Mouse (Mus musculus): Measurements from ENCODE around the gene Slc4a11.

The Slc4a11 gene

DNA sequence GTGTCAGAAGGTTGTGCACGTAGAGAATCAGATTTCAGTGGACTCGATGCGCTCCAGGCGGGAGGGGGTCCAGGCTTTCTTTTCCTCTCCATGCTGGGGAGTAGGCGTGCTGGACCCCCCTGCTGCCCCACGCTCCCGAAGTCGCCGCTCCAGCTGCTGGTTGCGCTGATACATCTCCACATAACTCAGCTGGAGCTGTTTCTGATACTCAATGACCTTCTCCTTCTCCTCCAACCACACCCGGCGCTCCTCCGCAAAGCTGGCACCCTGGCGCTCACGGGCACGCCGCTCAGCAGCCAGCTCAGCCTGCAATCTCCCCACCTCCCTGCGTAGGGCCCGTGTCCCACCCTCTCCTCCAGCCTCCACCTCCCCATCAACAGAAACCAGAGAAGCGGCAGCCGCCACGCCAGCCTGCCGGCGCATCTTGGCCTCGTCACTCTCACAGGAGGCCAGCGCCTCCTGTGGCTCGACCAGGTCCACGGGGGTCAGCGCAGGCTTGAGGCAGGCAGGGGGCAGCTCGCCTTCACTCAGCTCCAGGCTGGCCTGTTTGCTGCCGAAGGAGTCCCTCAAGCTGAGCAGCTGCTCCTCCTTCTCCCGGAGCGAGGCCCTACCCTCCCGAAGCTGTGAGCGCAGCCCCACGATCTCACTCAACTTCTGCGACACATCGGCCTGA is 62.4 kb downstream of the Slc4a11 start:
- in situ Hi-C loops (cut with MboI, MseI), result loop anchor here (25.0 kb wide), 1 partner anchor 1377 kb away; no protein-coding TSS in a partner anchor
